Mouse (Mus musculus): ENCODE results near the gene Pxk. TPM values are rescaled to one million over a fixed set of nuclear protein-coding genes. Genes with fewer than 3 reads are reported as not detected.
"Not testable (repeated sequence)": the region's sequence is repeated elsewhere in the genome, so short reads cannot be mapped to it uniquely, and the experiment has no call there.

The Pxk gene
- polyA plus RNA-seq, 1 experiment, result 21.9 TPM

GRCm38 (mm10) chr14:8161777-8162176, 63.8 kb downstream of the Pxk start:
- WGBS, result 84% methylated on average over 2 of the region's 2 CpGs
- TF ChIP-seq CTCF (IDR thresholded peaks at IDR 0.05; ENCODE audit: control insufficient read depth, insufficient read depth, low read length) (peak; percentile 51; the same call in 1 of the 2 replicates), POLR2A (IDR thresholded peaks at IDR 0.05; ENCODE audit: borderline replicate concordance, control insufficient read depth, low read depth, low read length) (no peak)

GRCm38 (mm10) chr14:8164463-8164862, 66.5 kb downstream of the Pxk start:
- H3K4me3 ChIP-seq (replicated peaks; ENCODE audit: control insufficient read depth, low read depth, low read length), result no peak overlapping the region
- TF ChIP-seq CTCF (IDR thresholded peaks at IDR 0.05; ENCODE audit: control insufficient read depth, insufficient read depth, low read length) (no peak), POLR2A (IDR thresholded peaks at IDR 0.05; ENCODE audit: borderline replicate concordance, control insufficient read depth, low read depth, low read length) (no peak)
- WGBS, result 82% methylated on average over 7 of the region's 7 CpGs

More at GRCm38 (mm10) chr14:8161777-8162176, 63.8 kb downstream of the Pxk start:
- Histone ChIP-seq H3K4me1 (ENCODE audit: control insufficient read depth, insufficient read depth, low read length) (no peaks in the 10 kb centered on the region), H3K27ac (ENCODE audit: control insufficient read depth, insufficient read depth, low read depth, low read length, poor library complexity) (no peak overlapping the region), H3K4me3 (replicated peaks; ENCODE audit: control insufficient read depth, low read depth, low read length) (no peak overlapping the region)

GRCm38 (mm10) chr14:8172507-8173410, 74.7 kb downstream of the Pxk start, which contains the start of gene Pdhb:
Gene Pdhb, minus strand, starts transcription at chr14:8173025.
- 0 out of 2 replicates have a peak, but pooled peaks have one; percentile 11 for TF ChIP-seq CTCF (IDR thresholded peaks at IDR 0.05; ENCODE audit: control insufficient read depth, insufficient read depth, low read length)
- peak; percentile 65 for TF ChIP-seq POLR2A (IDR thresholded peaks at IDR 0.05; ENCODE audit: borderline replicate concordance, control insufficient read depth, low read depth, low read length)
- peak within 1 kb of the TSS; percentile 86 for H3K27ac ChIP-seq (ENCODE audit: control insufficient read depth, insufficient read depth, low read depth, low read length, poor library complexity)
- peaks cover 3% of the 10 kb centered on the region; the same call in 1 of the 2 replicates for H3K4me1 ChIP-seq (ENCODE audit: control insufficient read depth, insufficient read depth, low read length)
- H3K4me3 ChIP-seq (replicated peaks; ENCODE audit: control insufficient read depth, low read depth, low read length), result peak within 1 kb of the TSS; percentile 95
- under 1% methylated on average over 64 of the region's 64 CpGs for WGBS

More at GRCm38 (mm10) chr14:8164463-8164862, 66.5 kb downstream of the Pxk start:
- Histone ChIP-seq H3K4me1 (ENCODE audit: control insufficient read depth, insufficient read depth, low read length) (no peaks in the 10 kb centered on the region), H3K27ac (ENCODE audit: control insufficient read depth, insufficient read depth, low read depth, low read length, poor library complexity) (no peak overlapping the region)

- peak overlapping the region; percentile 48; the same call in 1 of the 2 replicates for H3K27ac ChIP-seq (ENCODE audit: control insufficient read depth, insufficient read depth, low read depth, low read length, poor library complexity)
- WGBS, result 10% methylated on average over 7 of the region's 7 CpGs
- peak overlapping the region; percentile 80 for H3K4me3 ChIP-seq (replicated peaks; ENCODE audit: control insufficient read depth, low read depth, low read length)
- H3K4me1 ChIP-seq (ENCODE audit: control insufficient read depth, insufficient read depth, low read length), result not testable (repeated sequence)
These were observed 75.7 kb downstream of the Pxk start for GRCm38 (mm10) chr14:8173542-8174250.

GRCm38 (mm10) chr14:8174634-8175033, 76.6 kb downstream of the Pxk start:
- no peak overlapping the region for H3K27ac ChIP-seq (ENCODE audit: control insufficient read depth, insufficient read depth, low read depth, low read length, poor library complexity)
- H3K4me3 ChIP-seq (replicated peaks; ENCODE audit: control insufficient read depth, low read depth, low read length), result no peak overlapping the region
- WGBS, result 51% methylated on average over 5 of the region's 5 CpGs
- H3K4me1 ChIP-seq (ENCODE audit: control insufficient read depth, insufficient read depth, low read length), result peaks cover 3% of the 10 kb centered on the region; the same call in 1 of the 2 replicates
- TF ChIP-seq CTCF (IDR thresholded peaks at IDR 0.05; ENCODE audit: control insufficient read depth, insufficient read depth, low read length), result no peak
- TF ChIP-seq POLR2A (IDR thresholded peaks at IDR 0.05; ENCODE audit: borderline replicate concordance, control insufficient read depth, low read depth, low read length), result no peak

- Histone ChIP-seq H3K4me3 (replicated peaks; ENCODE audit: control insufficient read depth, low read depth, low read length) (no peak overlapping the region), H3K4me1 (ENCODE audit: control insufficient read depth, insufficient read depth, low read length) (peaks cover 3% of the 10 kb centered on the region; the same call in 1 of the 2 replicates), H3K27ac (ENCODE audit: control insufficient read depth, insufficient read depth, low read depth, low read length, poor library complexity) (no peak overlapping the region)
- TF ChIP-seq CTCF (IDR thresholded peaks at IDR 0.05; ENCODE audit: control insufficient read depth, insufficient read depth, low read length) (no peak), POLR2A (IDR thresholded peaks at IDR 0.05; ENCODE audit: borderline replicate concordance, control insufficient read depth, low read depth, low read length) (no peak)
- WGBS, result 49% methylated on average over 5 of the region's 5 CpGs
These were observed 78.2 kb downstream of the Pxk start for GRCm38 (mm10) chr14:8176251-8176650.

- no peaks in the 10 kb centered on the region for H3K4me1 ChIP-seq (ENCODE audit: control insufficient read depth, insufficient read depth, low read length)
- H3K4me3 ChIP-seq (replicated peaks; ENCODE audit: control insufficient read depth, low read depth, low read length), result no peak overlapping the region
- TF ChIP-seq CTCF (IDR thresholded peaks at IDR 0.05; ENCODE audit: control insufficient read depth, insufficient read depth, low read length), result no peak
- TF ChIP-seq POLR2A (IDR thresholded peaks at IDR 0.05; ENCODE audit: borderline replicate concordance, control insufficient read depth, low read depth, low read length), result no peak
- 75% methylated on average over 4 of the region's 4 CpGs for WGBS
- H3K27ac ChIP-seq (ENCODE audit: control insufficient read depth, insufficient read depth, low read depth, low read length, poor library complexity), result no peak overlapping the region
These were observed 82.5 kb downstream of the Pxk start for GRCm38 (mm10) chr14:8180371-8181035.

GRCm38 (mm10) chr14:8183330-8183729, 85.3 kb downstream of the Pxk start:
- 62% methylated on average over 3 of the region's 3 CpGs for WGBS
- H3K4me3 ChIP-seq (replicated peaks; ENCODE audit: control insufficient read depth, low read depth, low read length), result no peak overlapping the region
- no peak overlapping the region for H3K27ac ChIP-seq (ENCODE audit: control insufficient read depth, insufficient read depth, low read depth, low read length, poor library complexity)
- H3K4me1 ChIP-seq (ENCODE audit: control insufficient read depth, insufficient read depth, low read length), result no peaks in the 10 kb centered on the region
- TF ChIP-seq CTCF (IDR thresholded peaks at IDR 0.05; ENCODE audit: control insufficient read depth, insufficient read depth, low read length) (peak; percentile 37; the same call in 1 of the 2 replicates), POLR2A (IDR thresholded peaks at IDR 0.05; ENCODE audit: borderline replicate concordance, control insufficient read depth, low read depth, low read length) (no peak)
